Mouse (Mus musculus) CH12.LX (cell line): Measurements from ENCODE around the gene Grid1.

Source experiments
- CTCF ChIP-seq, 2 experiments: IDR thresholded peaks in 1 of 2; conservative IDR thresholded peaks in 1 of 2; 2 replicates each; pipeline ENCODE4 v1.5.1; 2011 to 2012; ENCODE audit warnings: low read depth in 2 of 2, low read length in 2 of 2, improper control_type of control experiment in 1 of 2, inconsistent platforms in 1 of 2, mild to moderate bottlenecking in 1 of 2, moderate library complexity in 1 of 2
- E2F4 ChIP-seq: IDR thresholded peaks from 2 replicates; pipeline ENCODE4 v1.6.1; 2011; ENCODE audit warnings: low read depth, low read length, improper control_type of control experiment; ENCODE audit not compliant: insufficient replicate concordance
- EP300 ChIP-seq: IDR thresholded peaks from 2 replicates; pipeline ENCODE4 v1.6.1; 2011; ENCODE audit warnings: low read length, improper control_type of control experiment
- GABPA ChIP-seq: IDR thresholded peaks from 2 replicates; pipeline ENCODE4 v1.6.1; 2012; ENCODE audit warnings: low read depth, low read length, improper control_type of control experiment, inconsistent platforms; ENCODE audit not compliant: insufficient replicate concordance
- MAZ ChIP-seq: IDR thresholded peaks from 2 replicates; pipeline ENCODE4 v1.6.1; 2012; ENCODE audit warnings: low read depth, mild to moderate bottlenecking, inconsistent platforms, low read length, improper control_type of control experiment, moderate library complexity
- MXI1 ChIP-seq: IDR thresholded peaks from 2 replicates; pipeline ENCODE4 v1.6.1; 2011; ENCODE audit warnings: mild to moderate bottlenecking, low read depth, low read length, improper control_type of control experiment
- PAX5 ChIP-seq: IDR thresholded peaks from 2 replicates; pipeline ENCODE4 v1.6.1; 2012; ENCODE audit warnings: low read length, inconsistent platforms, mixed read lengths
- POLR2A ChIP-seq: IDR thresholded peaks from 2 replicates; pipeline ENCODE4 v1.6.1; 2011; ENCODE audit warnings: low read depth, mild to moderate bottlenecking, improper control_type of control experiment, low read length
- SMC3 ChIP-seq: IDR thresholded peaks from 2 replicates; pipeline ENCODE4 v1.6.1; 2011; ENCODE audit warnings: low read depth, low read length, improper control_type of control experiment
- UBTF ChIP-seq: IDR thresholded peaks from 2 replicates; pipeline ENCODE4 v1.6.1; 2012; ENCODE audit warnings: low read depth, mild to moderate bottlenecking, inconsistent platforms, low read length, improper control_type of control experiment, moderate library complexity
- ZMIZ1 ChIP-seq: IDR thresholded peaks from 2 replicates; pipeline ENCODE4 v1.6.1; 2012; ENCODE audit warnings: low read depth, mild to moderate bottlenecking, inconsistent platforms, low read length, improper control_type of control experiment
- ZNF384 ChIP-seq: IDR thresholded peaks from 2 replicates; pipeline ENCODE4 v1.6.1; 2012; ENCODE audit warnings: low read depth, low read length, improper control_type of control experiment, inconsistent platforms

GRCm38 (mm10) chr14:35079954-35080353 is 260.0 kb downstream of the Grid1 start:
- TF ChIP-seq ZNF384 (no peak), MAZ (no peak), EP300 (no peak), MXI1 (no peak), CTCF (conservative IDR thresholded peaks at IDR 0.05 in 1 of 2, IDR thresholded peaks at IDR 0.05 in 1 of 2; ENCODE audit: low read depth in 2 of 2, low read length in 2 of 2) (no peak), UBTF (no peak), PAX5 (no peak), POLR2A (no peak), GABPA (no peak), ZMIZ1 (no peak), SMC3 (no peak), E2F4 (no peak)
